Mouse (Mus musculus): ENCODE measurements around the gene Tbx4.

- TF ChIP-seq CTCF (IDR thresholded peaks at IDR 0.05; ENCODE audit: insufficient read depth, low read length) (no peak), POLR2A (IDR thresholded peaks at IDR 0.05; ENCODE audit: borderline replicate concordance, extremely low read depth, low read depth, low read length) (no peak)
Observed at GRCm38 (mm10) chr11:85844971-85845370, 41.3 kb upstream of the Tbx4 start.
